Mouse (Mus musculus) kidney, postnatal 10 days (tissue): ENCODE measurements around the gene Olfr15.
A peak's percentile ranks its signal among the peaks of the same experiment; 100 is the strongest.
"Not testable (repeated sequence)": the region's sequence is repeated elsewhere in the genome, so short reads cannot be mapped to it uniquely, and the experiment has no call there.

Experiments used
- DNase-seq: peaks from one replicate; pipeline ENCODE4 v3.0.0; 2021; ENCODE audit warnings: mixed read lengths

The Olfr15 gene

DNA sequence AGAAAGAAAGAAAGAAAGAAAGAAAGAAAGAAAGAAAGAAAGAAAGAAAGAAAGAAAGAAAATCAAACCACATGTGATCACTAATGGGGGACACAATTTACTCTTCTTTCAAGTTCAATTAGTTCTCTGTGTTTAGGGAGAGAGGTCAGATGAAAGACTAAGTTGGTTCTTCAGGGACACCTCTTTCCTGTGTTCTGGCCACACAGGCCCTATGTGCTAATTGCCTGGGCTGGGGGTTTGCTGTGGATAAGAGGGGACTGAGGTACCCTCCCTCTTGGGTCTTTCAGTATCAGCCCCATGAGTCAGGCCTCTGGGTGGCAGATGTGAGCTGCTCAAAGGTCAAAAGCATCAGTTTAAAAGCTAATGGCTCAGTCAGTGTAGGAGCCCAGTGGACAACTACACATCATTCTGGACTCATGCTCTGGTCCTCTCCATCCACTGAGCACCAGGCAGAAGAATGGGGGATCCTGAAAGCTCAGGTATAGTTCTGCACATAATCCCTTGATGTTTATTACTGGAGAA, at the start of gene Olfr15:
Gene Olfr15 (plus strand): TSS at position 291 of the 522 bp plus-strand sequence.
- no peak for DNase-seq

DNA sequence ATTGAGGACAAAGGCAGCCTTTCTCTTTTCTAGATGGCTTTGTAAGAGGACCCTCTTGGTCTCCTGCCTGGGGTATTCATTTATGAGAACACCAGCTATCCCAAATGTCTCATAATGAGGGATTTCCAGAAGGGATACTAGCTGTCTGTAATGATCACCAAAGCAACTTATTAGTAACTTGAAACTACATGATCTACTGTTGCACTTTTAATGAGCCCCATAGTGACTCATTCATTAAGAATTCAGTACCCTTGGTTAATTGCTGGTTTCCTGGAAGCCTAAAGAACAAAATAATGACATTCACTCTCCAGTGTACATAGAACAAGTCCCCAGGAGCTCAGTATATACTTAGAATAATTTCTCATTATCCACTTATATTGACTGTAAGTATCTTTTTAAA, 49.4 kb upstream of the Olfr15 start:
- no peak for DNase-seq

DNA sequence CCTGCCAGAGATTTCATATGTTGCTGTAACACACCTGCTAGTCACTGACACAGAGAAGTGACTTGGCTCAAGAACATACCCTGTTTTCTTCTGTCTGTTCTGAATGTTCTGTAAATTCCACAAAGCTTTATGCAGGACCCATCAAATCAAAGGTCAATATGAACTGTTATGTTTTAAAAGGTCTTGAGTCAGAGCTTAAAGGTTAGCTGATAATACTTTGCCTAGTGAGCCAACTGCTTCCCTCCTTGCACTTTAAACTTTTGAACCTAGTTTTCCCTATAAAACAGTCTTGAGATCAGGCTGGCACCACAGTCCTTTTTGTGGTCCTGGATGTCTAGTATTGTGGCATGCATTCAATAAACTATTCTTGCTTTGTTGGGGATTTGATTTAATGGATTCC, 42.3 kb upstream of the Olfr15 start:
- no peak for DNase-seq

DNA sequence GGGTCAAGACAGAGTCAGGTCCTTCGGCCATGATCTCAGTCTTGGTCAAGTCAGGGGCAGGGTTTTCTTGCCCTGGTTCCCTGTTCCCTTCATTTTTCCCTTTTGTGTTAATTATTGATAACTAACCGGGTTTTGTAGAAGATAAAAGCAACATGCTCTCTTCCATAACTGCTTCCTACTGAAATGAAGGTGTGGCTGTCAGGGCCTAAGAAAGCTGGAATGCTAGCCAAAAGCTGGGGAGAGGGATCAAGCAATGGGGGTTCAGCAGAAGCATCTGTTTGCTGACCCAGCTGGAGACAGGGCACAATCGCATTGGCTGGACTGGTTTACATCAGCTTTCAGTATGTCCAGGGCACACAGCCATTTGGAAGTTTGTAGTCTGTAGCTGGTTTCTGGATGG, 22.5 kb upstream of the Olfr15 start:
- no peak for DNase-seq

DNA sequence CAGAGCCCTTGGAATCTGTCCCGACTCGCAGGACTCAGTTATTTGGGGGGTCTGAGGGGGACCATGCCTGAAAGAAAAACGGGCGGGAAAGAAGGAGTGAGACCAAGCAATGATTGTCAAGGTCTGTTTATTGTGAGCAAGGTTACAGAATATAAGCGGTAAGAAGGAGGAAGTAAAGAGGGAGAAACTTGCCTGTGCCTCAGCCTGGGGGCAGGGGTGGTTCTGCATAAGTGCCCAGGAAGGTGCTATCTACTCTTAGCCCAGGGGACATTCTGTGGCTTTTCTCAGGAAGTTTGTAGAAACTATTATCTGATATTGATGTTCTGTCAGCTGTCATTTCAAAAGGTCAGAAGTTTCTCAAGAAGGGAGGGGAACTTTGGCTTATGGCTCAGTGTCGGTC, 16.0 kb upstream of the Olfr15 start:
- DNase-seq, result not testable (repeated sequence)

DNA sequence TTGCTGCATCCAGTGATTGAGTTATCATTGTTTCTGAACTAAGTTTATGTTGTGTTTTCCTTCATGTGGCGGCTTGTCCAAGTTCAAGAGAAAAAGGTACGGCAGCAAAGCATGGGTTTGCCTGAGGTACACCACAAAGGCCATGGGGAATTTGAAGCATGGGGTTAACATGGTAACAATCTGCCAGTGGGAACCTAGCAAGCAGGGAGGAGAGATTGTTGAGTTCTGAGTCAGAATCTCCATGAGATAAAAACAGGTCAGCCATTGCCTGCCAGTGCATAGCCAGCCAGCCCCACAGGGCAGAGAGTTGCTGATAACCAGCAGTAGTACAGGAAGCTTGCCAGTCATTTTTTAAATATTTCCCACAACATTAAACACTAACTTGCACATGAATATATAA, 10.5 kb upstream of the Olfr15 start:
- no peak for DNase-seq

DNA sequence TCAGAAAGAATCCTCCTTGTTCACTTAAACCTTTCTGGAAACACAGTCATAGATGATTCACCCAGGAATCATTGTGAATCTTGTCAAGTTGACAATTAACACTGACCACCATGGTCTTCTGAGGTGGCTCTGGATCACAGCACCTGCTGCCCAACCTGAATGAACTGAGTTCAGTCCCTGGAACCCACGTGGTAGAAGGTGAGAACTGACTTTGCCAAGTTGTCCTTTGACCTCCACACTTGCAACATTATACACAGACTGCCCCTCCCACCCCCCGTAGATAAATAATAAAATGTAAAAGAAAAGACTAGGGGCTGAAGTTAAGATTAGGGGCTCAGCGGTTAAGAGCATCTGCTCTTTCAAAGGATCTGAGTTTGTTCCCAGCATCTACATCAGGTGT, 2.7 kb upstream of the Olfr15 start:
- no peak for DNase-seq

DNA sequence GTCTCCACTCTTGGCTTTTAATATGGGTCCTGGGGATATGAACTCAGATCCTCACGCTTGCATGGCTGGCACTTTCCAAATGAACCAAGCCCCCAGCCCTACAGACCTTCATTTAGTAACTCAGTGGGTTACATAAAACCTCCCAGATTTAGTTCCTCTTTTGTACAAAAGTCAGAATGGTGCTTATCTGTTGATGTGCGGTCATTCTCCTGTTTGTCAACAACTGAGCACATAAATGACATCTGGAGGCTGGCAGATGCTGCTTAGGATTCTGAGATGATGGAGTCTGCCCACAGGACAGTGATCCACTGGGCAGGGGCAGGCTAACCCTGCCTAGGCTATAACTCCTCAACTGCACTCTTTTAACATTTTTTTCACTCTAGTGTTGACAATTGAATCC, 951 bp upstream of the Olfr15 start:
- no peak for DNase-seq

DNA sequence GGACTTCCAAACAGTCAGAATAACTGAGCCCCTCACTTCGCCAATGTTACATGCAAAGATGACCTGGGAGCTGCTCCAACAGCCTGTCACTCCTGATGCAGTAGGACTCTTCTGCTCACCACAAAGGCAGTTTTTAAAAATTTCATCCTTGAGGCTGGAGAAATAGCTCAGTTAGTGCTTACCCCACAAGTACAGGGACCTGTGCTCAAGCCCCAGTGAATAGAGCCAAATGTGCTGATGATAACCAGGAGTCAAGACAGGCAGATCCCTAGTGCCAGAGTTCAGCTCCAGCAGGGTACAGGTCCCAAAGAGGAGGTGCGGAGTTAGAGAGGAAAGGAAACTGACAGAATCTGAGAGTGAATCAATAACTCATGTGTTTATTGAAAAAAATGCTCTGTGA, 4.8 kb downstream of the Olfr15 start:
- no peak for DNase-seq

DNA sequence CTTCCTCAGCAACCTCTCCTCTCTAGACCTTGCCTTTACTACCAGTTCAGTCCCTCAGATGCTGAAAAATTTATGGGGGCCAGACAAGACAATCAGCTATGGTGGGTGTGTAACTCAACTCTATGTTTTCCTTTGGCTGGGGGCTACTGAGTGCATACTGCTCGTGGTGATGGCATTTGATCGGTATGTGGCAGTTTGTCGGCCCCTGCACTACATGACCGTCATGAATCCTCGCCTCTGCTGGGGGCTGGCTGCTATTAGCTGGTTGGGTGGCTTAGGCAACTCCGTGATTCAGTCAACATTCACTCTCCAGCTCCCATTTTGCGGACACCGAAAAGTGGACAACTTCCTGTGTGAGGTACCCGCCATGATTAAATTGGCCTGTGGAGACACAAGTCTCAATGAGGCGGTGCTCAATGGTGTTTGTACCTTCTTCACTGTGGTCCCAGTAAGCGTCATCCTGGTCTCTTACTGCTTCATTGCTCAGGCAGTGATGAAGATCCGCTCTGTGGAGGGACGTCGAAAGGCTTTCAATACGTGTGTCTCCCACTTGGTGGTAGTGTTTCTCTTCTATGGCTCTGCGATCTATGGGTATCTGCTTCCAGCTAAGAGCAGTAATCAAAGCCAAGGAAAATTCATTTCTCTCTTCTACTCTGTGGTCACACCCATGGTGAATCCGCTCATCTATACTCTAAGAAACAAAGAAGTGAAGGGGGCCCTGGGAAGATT, 8.6 kb downstream of the Olfr15 start:
- peak; percentile 51 for DNase-seq

DNA sequence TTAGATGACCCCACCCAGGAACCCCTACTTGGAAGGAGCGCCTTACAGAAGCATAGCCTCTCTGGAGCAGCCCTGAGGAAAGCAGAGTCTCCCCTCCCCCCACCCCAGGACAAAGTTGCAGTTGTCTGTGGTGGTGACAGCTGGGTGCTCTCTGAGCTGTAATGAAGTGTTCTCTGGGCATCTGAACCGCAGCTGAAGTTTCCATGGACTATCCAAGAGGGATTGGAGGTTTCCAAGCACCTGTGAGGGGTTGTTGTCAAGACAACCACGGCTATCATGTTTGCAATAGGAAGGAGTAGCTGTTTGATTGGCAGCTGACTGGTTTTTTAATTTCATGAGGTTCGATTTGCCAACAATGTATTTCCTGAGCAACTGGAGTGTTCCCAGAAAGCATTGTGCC, 12.3 kb downstream of the Olfr15 start:
- DNase-seq, result no peak

DNA sequence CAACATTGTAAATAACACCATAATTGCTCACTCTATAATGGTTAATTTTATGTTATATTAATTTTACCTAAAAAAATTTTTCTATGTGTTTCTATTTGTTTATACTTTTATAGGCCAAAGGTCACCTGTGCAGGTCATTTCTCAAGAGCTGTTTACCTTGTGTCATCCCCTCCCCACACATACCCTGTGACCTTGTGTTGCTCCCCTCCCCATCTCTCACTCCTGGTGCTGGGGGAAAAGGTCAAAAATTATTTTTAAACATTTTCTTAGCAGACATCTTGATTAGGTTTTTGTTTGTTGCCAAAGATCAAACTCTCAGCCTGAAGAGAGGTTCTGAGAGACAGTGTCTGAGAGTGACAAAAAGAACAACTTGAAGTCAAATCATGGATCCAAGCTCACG, 13.1 kb downstream of the Olfr15 start:
- no peak for DNase-seq

DNA sequence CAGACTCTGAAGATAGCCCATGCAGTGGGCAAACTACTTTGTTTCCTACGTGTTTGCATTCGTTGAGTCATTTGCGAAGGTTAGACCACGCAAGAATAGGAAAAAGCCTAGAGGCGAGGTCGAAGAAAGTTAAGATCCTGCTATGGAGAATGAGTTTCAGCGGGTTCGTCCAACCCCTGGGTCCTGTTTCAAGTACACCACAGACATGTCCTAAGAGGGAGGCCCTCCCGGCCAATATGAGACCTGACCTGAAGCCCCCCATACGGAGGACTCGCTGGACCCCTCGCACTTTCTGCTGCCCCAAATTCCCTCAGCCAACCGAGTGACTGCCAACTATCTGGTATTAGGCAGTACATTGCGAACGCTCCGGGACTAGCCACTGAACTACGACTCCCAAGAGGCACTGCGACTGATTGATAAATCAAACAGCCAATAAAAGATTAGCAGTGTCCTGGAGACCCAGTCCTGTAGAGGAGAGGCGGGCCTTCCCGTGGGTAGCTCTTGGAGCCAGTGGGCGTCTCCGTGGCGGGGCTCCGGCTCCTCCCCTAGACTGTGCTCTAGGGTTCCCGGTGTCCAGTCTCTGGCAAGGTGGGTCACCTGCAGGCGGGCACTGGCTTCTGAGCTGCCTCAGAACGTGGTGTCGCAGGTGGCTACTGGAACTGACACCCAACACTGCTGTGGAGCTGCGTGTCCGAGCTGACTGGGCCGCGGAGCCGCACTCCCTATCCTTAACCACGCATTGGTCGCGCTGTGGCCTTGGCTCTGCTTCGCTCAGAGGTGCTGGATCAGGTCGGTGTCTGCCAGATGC, 16.2 kb downstream of the Olfr15 start, which contains the start of gene Zfp174:
Gene Zfp174 (plus strand): TSS at position 558 of the 808 bp plus-strand sequence.
- peak; percentile 95 for DNase-seq

DNA sequence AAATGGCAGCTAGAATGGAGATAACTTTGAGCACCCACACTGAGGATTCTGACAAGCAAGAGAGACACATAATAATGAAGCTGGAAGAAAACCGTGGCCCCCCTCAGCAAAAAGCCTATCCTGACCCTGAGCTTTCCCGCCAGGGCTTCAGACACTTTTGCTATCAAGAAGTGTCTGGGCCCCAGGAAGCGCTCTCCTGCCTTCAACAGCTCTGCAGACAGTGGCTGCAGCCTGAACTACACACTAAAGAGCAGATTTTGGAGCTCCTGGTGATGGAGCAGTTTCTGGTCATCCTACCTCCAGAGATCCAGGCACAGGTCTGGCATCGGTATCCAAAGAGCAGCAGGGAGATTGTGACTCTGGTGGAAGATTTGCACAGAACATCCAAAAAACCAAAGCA, 17.2 kb downstream of the Olfr15 start:
- DNase-seq, result peak; percentile 17

DNA sequence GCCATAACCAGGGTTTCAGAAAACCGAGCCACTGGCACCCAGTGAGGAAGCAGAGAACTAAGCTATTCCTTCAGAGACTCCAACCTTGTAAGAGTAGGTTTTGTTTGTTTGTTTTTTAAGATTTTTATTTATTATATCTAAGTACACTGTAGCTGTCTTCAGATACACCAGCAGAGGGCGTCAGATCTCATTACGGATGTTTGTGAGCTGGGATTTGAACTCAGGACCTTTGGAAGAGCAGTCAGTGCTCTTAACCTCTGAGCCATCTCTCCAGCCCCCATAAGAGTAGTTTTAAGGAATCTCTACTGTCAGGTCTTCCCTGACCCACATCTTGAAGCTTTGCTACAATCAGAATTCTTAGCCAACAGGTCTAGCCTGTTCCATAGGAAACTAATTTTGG, 17.7 kb downstream of the Olfr15 start:
- no peak for DNase-seq

DNA sequence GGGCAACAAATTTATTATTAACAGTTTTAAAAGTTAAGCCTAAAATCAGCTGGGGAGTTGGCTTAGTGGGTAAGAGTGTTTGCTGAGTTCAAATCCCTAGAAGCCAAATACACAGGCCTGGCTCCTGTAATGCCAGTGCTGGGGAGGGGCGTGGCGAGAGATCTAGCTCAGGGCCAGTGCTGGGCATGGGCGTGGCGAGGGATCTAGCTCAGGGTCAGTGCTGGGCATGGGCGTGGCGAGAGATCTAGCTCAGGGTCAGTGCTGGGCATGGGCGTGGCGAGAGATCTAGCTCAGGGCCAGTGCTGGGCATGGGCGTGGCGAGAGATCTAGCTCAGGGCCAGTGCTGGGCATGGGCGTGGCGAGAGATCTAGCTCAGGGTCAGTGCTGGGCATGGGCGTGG, 20.6 kb downstream of the Olfr15 start:
- not testable (repeated sequence) for DNase-seq

DNA sequence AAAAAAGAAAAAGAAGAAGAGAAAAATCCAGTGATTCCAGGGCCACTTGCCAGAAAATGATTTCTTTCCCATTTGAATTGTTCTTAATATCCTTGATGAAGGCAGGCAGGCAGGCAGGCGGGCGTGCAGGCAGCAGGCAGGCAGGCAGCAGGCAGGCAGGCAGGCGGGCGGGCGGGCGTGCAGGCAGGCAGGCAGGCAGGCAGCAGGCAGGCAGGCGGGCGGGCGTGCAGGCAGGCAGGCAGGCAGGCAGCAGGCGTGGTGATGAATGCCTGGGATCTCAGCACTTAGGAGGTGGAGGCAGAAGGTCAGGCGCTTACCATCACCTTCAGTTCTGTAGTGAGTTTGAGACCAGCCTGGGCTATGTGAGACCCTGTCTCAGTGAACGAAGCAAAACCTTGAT, 21.9 kb downstream of the Olfr15 start:
- no peak for DNase-seq

DNA sequence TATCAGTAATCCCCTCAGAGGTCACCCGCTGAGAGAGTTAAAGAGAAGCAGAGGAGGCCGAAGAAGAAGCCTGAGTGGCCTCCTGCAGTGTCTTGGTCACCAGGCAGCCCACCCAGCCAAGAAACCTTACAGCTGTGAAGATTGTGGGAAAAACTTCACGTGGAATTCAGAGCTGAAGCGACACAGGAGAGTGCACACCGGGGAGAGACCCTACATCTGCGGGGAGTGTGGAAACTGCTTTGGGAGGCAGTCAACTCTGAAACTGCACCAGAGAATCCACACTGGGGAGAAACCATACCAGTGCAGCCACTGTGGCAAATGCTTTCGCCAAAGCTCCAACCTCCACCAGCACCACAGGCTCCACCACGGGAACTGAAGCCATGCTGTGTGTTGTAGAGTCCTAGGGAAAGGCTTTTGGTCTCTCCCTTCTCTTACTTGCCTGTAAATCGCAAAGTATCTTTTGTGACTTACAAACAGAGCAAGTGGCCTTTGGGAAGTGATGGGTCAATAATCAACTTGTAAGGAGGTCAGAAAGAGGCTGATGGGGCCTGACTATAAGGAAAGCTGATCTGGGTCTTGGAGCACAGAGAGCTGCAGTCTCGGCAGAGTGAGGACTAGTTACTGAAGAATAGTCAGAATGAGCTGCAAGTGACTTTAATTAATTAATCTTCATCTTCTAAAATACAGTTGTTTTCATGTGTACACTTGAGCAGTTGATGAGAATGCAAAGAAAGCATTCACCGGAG, 23.9 kb downstream of the Olfr15 start:
- no peak for DNase-seq

DNA sequence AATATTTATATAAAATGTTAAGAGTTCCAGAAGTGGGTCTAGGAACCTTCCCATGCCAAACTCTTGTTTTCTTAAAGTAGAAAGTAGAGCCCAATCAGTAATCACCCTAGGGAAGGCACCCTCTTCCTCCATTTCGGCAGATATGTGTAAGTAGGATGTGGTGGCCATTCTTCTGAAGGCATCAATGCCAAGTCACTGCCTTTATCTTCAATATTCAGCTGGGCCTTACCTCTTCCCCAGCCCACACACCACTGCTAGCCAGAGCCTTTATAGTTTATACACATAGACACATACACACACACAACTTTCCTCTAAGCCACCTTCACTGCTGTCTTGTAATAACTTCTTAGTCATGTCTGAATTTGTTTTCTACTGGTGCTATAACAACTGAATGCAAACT, 25.1 kb downstream of the Olfr15 start:
- no peak for DNase-seq

DNA sequence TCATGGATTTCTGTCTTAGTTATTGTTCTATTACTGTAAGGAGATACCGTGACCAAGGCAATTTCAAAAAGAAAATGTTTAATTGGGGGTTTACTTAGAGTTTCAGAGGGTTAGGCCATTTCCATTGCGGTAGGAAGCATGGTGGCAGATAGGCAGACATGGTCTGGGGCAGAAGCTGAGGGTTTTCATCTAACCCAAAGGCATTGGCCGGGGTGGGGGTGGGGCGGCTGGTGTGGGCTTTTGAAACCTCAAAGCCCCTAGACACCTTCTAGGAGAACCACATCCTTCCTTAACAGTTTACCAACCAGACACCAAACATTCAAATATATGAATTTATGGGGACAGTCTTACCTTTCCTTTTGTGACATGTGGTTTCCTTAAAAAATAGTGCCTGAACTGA, 28.6 kb downstream of the Olfr15 start:
- no peak for DNase-seq

DNA sequence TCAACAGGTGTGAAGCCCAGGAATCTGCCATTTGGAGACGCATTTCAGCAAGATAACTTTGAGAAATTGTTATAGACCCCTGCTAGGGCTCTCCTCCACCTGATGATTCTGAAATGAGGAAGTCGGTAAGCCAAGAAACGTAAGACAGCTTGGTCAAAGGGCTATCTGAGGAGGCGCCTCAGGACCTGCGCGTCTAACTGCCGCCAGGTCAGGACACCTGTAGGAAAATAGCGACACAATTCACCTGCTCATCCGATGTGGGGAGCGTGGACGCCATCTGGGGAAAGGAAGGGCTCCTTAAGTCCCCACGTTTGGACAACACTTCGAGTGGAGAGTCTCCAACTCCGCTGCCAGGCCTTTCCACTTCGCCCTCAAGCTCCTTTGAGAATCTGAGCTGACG, 41.1 kb downstream of the Olfr15 start:
- DNase-seq, result no peak

DNA sequence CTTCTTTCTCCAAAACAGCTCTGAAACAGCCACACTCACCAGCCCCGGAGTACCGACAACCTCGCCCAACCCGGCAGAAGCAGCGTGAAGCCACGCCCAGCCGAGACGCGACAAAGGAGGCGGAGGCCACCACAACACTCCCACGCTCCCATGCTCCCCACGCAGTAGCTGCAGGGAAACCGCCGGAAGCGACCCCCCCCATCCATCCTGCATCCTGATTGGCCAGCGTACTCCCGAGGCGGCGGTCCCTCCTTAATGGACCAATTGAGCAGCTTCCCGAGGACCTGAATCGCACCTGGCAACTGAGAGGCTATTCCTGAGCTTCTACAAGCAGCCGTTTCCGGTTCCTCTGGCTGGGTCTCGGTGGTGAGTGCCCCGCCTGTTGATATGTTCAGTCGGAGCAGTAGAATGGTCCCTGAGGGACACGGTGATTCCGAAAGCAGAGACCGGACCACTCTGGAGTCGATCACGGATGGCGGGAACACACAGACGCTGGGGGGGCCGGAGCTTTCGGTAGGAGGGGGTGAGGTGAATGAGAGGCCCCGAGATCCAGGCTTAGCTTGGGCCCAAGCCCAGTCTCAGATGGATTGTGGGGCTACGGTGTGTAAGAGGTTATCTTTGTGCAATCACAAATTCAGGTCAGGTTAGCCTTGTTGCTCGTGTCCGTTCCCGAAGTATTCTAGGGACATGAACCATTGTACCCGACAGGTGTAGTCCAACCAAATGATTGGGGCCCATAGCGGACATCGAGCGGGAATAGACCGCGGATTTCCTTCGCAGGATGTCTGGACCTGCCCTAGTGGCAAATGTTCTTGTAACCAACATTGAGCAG, 41.8 kb downstream of the Olfr15 start, which contains the start of gene Naa60:
Gene Naa60 (plus strand): TSS at position 160 of the 832 bp plus-strand sequence.
- DNase-seq, result peak; percentile 96
